Mouse (Mus musculus) CH12.LX (cell line): ENCODE data around the gene Nod1. TPM values are rescaled to one million over a fixed set of nuclear protein-coding genes. Genes with fewer than 3 reads are reported as not detected.

Source experiments
- DNase-seq: peaks from one replicate; pipeline ENCODE4 v3.0.0-alpha.2; 2013; ENCODE audit errors: extremely low read depth
- H3K27ac ChIP-seq: 2 replicates; pipeline ENCODE4 v1.5.1; 2012; ENCODE audit warnings: low read depth, mild to moderate bottlenecking, control low read depth, moderate library complexity; ENCODE audit not compliant: insufficient read depth
- H3K27me3 ChIP-seq: replicated peaks from 2 replicates; pipeline ENCODE3; 2012; ENCODE audit warnings: inconsistent platforms
- H3K36me3 ChIP-seq, 2 experiments: replicated peaks in 1 of 2; 2 replicates each; pipeline versions ENCODE3 to v1.6.1; 2012; ENCODE audit warnings: inconsistent platforms in 1 of 2, low read length in 1 of 2, mild to moderate bottlenecking in 1 of 2, mixed read lengths in 1 of 2, moderate library complexity in 1 of 2; ENCODE audit not compliant: control insufficient read depth in 1 of 2, insufficient read depth in 1 of 2
- H3K4me1 ChIP-seq, 2 experiments: 2 replicates each; pipeline ENCODE4 v1.6.1; 2012; ENCODE audit warnings: inconsistent platforms in 1 of 2, moderate library complexity in 1 of 2; ENCODE audit not compliant: insufficient read depth in 2 of 2, control insufficient read depth in 1 of 2
- H3K4me2 ChIP-seq: 2 replicates; pipeline ENCODE4 v1.6.1; 2012; ENCODE audit warnings: low read depth, mild to moderate bottlenecking, control low read depth; ENCODE audit not compliant: poor library complexity, insufficient read depth, severe bottlenecking
- H3K4me3 ChIP-seq, 3 experiments: fragments of 150-350 bp in 1 of 3; sonication (generic) in 1 of 3; replicated peaks in 1 of 3; 2 replicates each; pipeline versions ENCODE3 to v1.5.1; 2011 to 2012; ENCODE audit warnings: low read depth in 2 of 3, low read length in 2 of 3, mild to moderate bottlenecking in 2 of 3, moderate library complexity in 2 of 3, control low read depth in 1 of 3, improper control_type of control experiment in 1 of 3, inconsistent platforms in 1 of 3, mixed read lengths in 1 of 3; ENCODE audit not compliant: poor library complexity in 1 of 3
- H3K79me2 ChIP-seq: replicated peaks from 2 replicates; pipeline ENCODE4 v1.6.1; 2012; ENCODE audit warnings: mild to moderate bottlenecking, moderate library complexity; ENCODE audit not compliant: control insufficient read depth, poor library complexity, insufficient read depth, severe bottlenecking; ENCODE audit errors: extremely low read depth
- H3K9ac ChIP-seq: 2 replicates; pipeline ENCODE4 v1.6.1; 2012; ENCODE audit warnings: low read depth, mild to moderate bottlenecking, control low read depth, moderate library complexity; ENCODE audit not compliant: insufficient read depth
- H3K9me3 ChIP-seq: replicated peaks from 2 replicates; pipeline ENCODE3; 2012; ENCODE audit warnings: low read length, inconsistent platforms, mixed read lengths
- CTCF ChIP-seq, 2 experiments: IDR thresholded peaks in 1 of 2; conservative IDR thresholded peaks in 1 of 2; 2 replicates each; pipeline ENCODE4 v1.5.1; 2011 to 2012; ENCODE audit warnings: low read depth in 2 of 2, low read length in 2 of 2, improper control_type of control experiment in 1 of 2, inconsistent platforms in 1 of 2, mild to moderate bottlenecking in 1 of 2, moderate library complexity in 1 of 2
- E2F4 ChIP-seq: IDR thresholded peaks from 2 replicates; pipeline ENCODE4 v1.6.1; 2011; ENCODE audit warnings: low read depth, low read length, improper control_type of control experiment; ENCODE audit not compliant: insufficient replicate concordance
- ELF1 ChIP-seq: IDR thresholded peaks from 2 replicates; pipeline ENCODE4 v1.6.1; 2014; ENCODE audit warnings: low read depth, mild to moderate bottlenecking, inconsistent platforms, low read length, improper control_type of control experiment
- EP300 ChIP-seq: IDR thresholded peaks from 2 replicates; pipeline ENCODE4 v1.6.1; 2011; ENCODE audit warnings: low read length, improper control_type of control experiment
- ETS1 ChIP-seq: conservative IDR thresholded peaks from 2 replicates; pipeline ENCODE4 v1.6.1; 2012; ENCODE audit warnings: low read depth, mild to moderate bottlenecking, inconsistent platforms, low read length, improper control_type of control experiment, moderate library complexity
- GABPA ChIP-seq: IDR thresholded peaks from 2 replicates; pipeline ENCODE4 v1.6.1; 2012; ENCODE audit warnings: low read depth, low read length, improper control_type of control experiment, inconsistent platforms; ENCODE audit not compliant: insufficient replicate concordance
- JUND ChIP-seq: conservative IDR thresholded peaks from 2 replicates; pipeline ENCODE4 v1.6.1; 2011; ENCODE audit warnings: low read depth, low read length, improper control_type of control experiment
- KAT2A ChIP-seq: IDR thresholded peaks from 2 replicates; pipeline ENCODE4 v1.6.1; 2012; ENCODE audit warnings: low read length, improper control_type of control experiment, inconsistent platforms; ENCODE audit not compliant: insufficient replicate concordance
- MAFK ChIP-seq: IDR thresholded peaks from 2 replicates; pipeline ENCODE4 v1.6.1; 2011; ENCODE audit warnings: low read length, improper control_type of control experiment; ENCODE audit not compliant: insufficient replicate concordance
- MAZ ChIP-seq: IDR thresholded peaks from 2 replicates; pipeline ENCODE4 v1.6.1; 2012; ENCODE audit warnings: low read depth, mild to moderate bottlenecking, inconsistent platforms, low read length, improper control_type of control experiment, moderate library complexity
- MXI1 ChIP-seq: IDR thresholded peaks from 2 replicates; pipeline ENCODE4 v1.6.1; 2011; ENCODE audit warnings: mild to moderate bottlenecking, low read depth, low read length, improper control_type of control experiment
- MYC ChIP-seq: IDR thresholded peaks from 2 replicates; pipeline ENCODE4 v1.6.1; 2011; ENCODE audit warnings: low read depth, mild to moderate bottlenecking, improper control_type of control experiment, low read length
- NELFE ChIP-seq: IDR thresholded peaks from 2 replicates; pipeline ENCODE4 v1.6.1; 2011; ENCODE audit warnings: low read depth, low read length, improper control_type of control experiment
- NRF1 ChIP-seq: IDR thresholded peaks from 2 replicates; pipeline ENCODE4 v1.6.1; 2014; ENCODE audit warnings: low read depth, mild to moderate bottlenecking, inconsistent platforms, low read length, improper control_type of control experiment, moderate library complexity
- POLR2A ChIP-seq: IDR thresholded peaks from 2 replicates; pipeline ENCODE4 v1.6.1; 2011; ENCODE audit warnings: low read depth, mild to moderate bottlenecking, improper control_type of control experiment, low read length
- POLR2AphosphoS2 ChIP-seq: IDR thresholded peaks from 2 replicates; pipeline ENCODE4 v1.6.1; 2011; ENCODE audit warnings: low read depth, low read length, improper control_type of control experiment
- SIN3A ChIP-seq: IDR thresholded peaks from 2 replicates; pipeline ENCODE4 v1.6.1; 2012; ENCODE audit warnings: low read length, improper control_type of control experiment, inconsistent platforms
- SMC3 ChIP-seq: IDR thresholded peaks from 2 replicates; pipeline ENCODE4 v1.6.1; 2011; ENCODE audit warnings: low read depth, low read length, improper control_type of control experiment
- TCF12 ChIP-seq: IDR thresholded peaks from 2 replicates; pipeline ENCODE4 v1.6.1; 2014; ENCODE audit warnings: low read depth, mild to moderate bottlenecking, inconsistent platforms, low read length, improper control_type of control experiment
- USF1 ChIP-seq: IDR thresholded peaks from 2 replicates; pipeline ENCODE4 v1.6.1; 2014; ENCODE audit warnings: low read depth, mild to moderate bottlenecking, inconsistent platforms, low read length, improper control_type of control experiment
- ZC3H11A ChIP-seq: IDR thresholded peaks from 2 replicates; pipeline ENCODE4 v1.6.1; 2012; ENCODE audit warnings: low read depth, mild to moderate bottlenecking, inconsistent platforms, low read length, improper control_type of control experiment
- ZNF384 ChIP-seq: IDR thresholded peaks from 2 replicates; pipeline ENCODE4 v1.6.1; 2012; ENCODE audit warnings: low read depth, low read length, improper control_type of control experiment, inconsistent platforms
- dilution Hi-C: fragments of 300-500 bp; cut with MboI; formaldehyde crosslinking; loops from 2 replicates; pipeline ENCODE4 v1.14.3; 2020; ENCODE audit warnings: low sequenced_read_pairs; ENCODE audit not compliant: extremely low pct_unique_long_range_greater_than_20kb, extremely low pct_ligation_motif_present
- in situ Hi-C: fragments of 300-500 bp; cut with MboI; formaldehyde crosslinking; loops from 3 replicates; pipeline ENCODE4 v1.14.3; 2019; ENCODE audit warnings: low sequenced_read_pairs, low pct_ligation_motif_present, low pct_unique_long_range_greater_than_20kb, mixed read lengths
- polyA plus RNA-seq: library from polyadenylated mRNA; unstranded; fragments of >175 nt; gene quantifications from 2 replicates; pipeline ENCODE4 v1.2.1, GENCODE M21; 2012; ENCODE audit warnings: low read depth; ENCODE audit not compliant: insufficient read length
- total RNA-seq, 2 experiments: library from RNA; depleted of rRNA; stranded (reverse); fragments of 300-350 nt in 1 of 2; fragments of >200 nt in 1 of 2; gene quantifications; 2 replicates each; pipeline ENCODE4 v1.2.3; 2012 to 2014

Gene Nod1
- total and polyA plus RNA-seq, 3 experiments: 0.29 to 0.46 (median 0.30) TPM

- H3K27ac ChIP-seq: no peak overlapping the region
- dilution Hi-C loops (no loop called here), in situ Hi-C loops (no loop called here)
- no peaks in the 10 kb centered on the region for H3K9me3 ChIP-seq
- no peak overlapping the region for H3K4me3 ChIP-seq
- DNase-seq: no peak
- H3K79me2 ChIP-seq: no peaks in the 10 kb centered on the region
- H3K9ac ChIP-seq: no peak overlapping the region
- H3K4me2 ChIP-seq: no peak overlapping the region
- H3K4me1 ChIP-seq: peaks cover 0 to 21% of the 10 kb centered on the region in 2 experiments; a peak in 2 of 4 replicates
- H3K36me3 ChIP-seq: no peaks in the 10 kb centered on the region
- no peak for TF ChIP-seq NELFE
- H3K27me3 ChIP-seq: no peaks in the 10 kb centered on the region
These were observed 38.1 kb downstream of the Nod1 start for GRCm38 (mm10) chr6:54934313-54934712.

- H3K79me2 ChIP-seq: no peaks in the 10 kb centered on the region
- no peak for DNase-seq
- H3K9ac ChIP-seq: no peak overlapping the region
- H3K36me3 ChIP-seq: no peaks in the 10 kb centered on the region
- in situ Hi-C loops: no loop called here
- no peak overlapping the region for H3K4me3 ChIP-seq
- no peak for TF ChIP-seq MAFK
- no peak for TF ChIP-seq USF1
- TF ChIP-seq ELF1: no peak
- no peak for TF ChIP-seq SMC3
- TF ChIP-seq ZNF384: no peak
- TF ChIP-seq EP300: no peak
- TF ChIP-seq NRF1: no peak
- no peak for TF ChIP-seq CTCF (conservative IDR thresholded peaks at IDR 0.05 in 1 of 2, IDR thresholded peaks at IDR 0.05 in 1 of 2; ENCODE audit: low read depth in 2 of 2, low read length in 2 of 2)
- TF ChIP-seq JUND: no peak
- no peak for TF ChIP-seq SIN3A
- TF ChIP-seq ETS1: no peak
- TF ChIP-seq ZC3H11A: no peak
- no peak for TF ChIP-seq TCF12
- TF ChIP-seq E2F4: no peak
- H3K4me1 ChIP-seq: peaks cover 0 to 21% of the 10 kb centered on the region in 2 experiments; a peak in 2 of 4 replicates
- dilution Hi-C loops: no loop called here
- H3K27ac ChIP-seq: no peak overlapping the region
- H3K27me3 ChIP-seq: no peaks in the 10 kb centered on the region
- no peak overlapping the region for H3K4me2 ChIP-seq
- H3K9me3 ChIP-seq: no peaks in the 10 kb centered on the region
These were observed 38.5 kb downstream of the Nod1 start for GRCm38 (mm10) chr6:54933866-54934265.

DNA sequence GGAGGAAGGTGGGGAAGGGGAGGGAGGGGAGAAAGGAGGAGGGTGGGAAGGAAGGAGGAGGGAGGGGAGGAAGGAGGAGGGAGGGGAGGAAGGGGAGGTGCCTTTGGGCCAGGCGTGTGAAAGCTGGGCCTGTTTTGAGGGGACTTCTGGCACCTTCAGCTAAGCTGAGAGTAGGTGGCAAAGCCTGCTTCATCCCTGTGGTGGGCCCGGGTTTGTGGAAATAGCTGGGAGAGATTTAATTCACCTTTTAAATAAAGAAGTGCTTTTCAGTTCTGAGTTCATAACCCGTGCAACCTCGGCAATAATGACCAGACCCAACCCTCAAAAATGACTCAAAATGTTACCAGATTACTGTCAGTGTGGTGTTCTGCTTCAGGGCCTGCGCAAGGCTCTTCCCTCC, 39.2 kb downstream of the Nod1 start:
- in situ Hi-C loops: no loop called here
- H3K4me3 ChIP-seq: no peak overlapping the region

More for the DNA sequence above, 39.2 kb downstream of the Nod1 start:
- TF ChIP-seq SIN3A (no peak), SMC3 (no peak), GABPA (no peak), POLR2A (no peak), POLR2AphosphoS2 (no peak), CTCF (conservative IDR thresholded peaks at IDR 0.05 in 1 of 2, IDR thresholded peaks at IDR 0.05 in 1 of 2; ENCODE audit: low read depth in 2 of 2, low read length in 2 of 2) (no peak), KAT2A (no peak), MYC (no peak), MAFK (no peak), TCF12 (no peak), E2F4 (no peak), MXI1 (no peak), MAZ (no peak)
- no peaks in the 10 kb centered on the region for H3K79me2 ChIP-seq
- no peaks in the 10 kb centered on the region for H3K9me3 ChIP-seq
- no peaks in the 10 kb centered on the region for H3K36me3 ChIP-seq
- no peak overlapping the region for H3K4me2 ChIP-seq
- H3K9ac ChIP-seq: no peak overlapping the region
- H3K27ac ChIP-seq: no peak overlapping the region
- no peaks in the 10 kb centered on the region for H3K27me3 ChIP-seq
- dilution Hi-C loops: no loop called here
- no peak for DNase-seq
- H3K4me1 ChIP-seq: peaks cover 3 to 21% of the 10 kb centered on the region in 2 experiments; a peak in 2 of 4 replicates
